Mouse (Mus musculus) activated CD4-positive, CD25-positive, alpha-beta regulatory T cell, adult 4 months (primary cell): ENCODE results near the gene Zfp383. TPM values are rescaled to one million over a fixed set of nuclear protein-coding genes. Genes with fewer than 3 reads are reported as not detected.
A peak's percentile ranks its signal among the peaks of the same experiment; 100 is the strongest.
"Not testable (repeated sequence)": the region's sequence is repeated elsewhere in the genome, so short reads cannot be mapped to it uniquely, and the experiment has no call there.

Experiments used
- ATAC-seq: one replicate; pipeline ENCODE4 v1.8.0; 2017
- polyA plus RNA-seq, 2 experiments: library from polyadenylated mRNA; unstranded; fragments of 100-300 nt; shearing (Covaris generic); gene quantifications; one replicate each; pipeline ENCODE4 v1.2.1; 2017

Zfp383 gene
- polyA plus RNA-seq, 2 experiments from 2014 or later: 0.64 to 1.2 TPM

DNA sequence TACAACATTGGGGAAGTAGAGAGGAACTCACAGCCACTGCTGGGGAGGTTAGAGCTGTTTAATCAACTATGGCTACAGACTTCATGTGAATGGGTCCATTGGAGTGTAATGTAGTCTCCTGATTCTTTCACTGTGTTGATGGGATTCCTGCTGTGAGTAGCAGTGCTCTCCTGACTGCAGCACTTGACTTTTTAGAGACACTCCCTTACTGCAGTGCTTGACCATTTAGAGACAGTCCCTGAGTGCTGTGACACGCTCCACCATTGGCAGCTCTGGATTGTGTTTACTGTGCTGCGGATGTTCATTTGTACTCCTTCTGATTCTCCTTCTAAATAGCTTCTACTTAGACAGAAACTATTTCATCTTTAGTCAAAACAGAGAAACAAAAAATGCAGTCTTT is 34.7 kb downstream of the Zfp383 start:
- no peak for ATAC-seq

DNA sequence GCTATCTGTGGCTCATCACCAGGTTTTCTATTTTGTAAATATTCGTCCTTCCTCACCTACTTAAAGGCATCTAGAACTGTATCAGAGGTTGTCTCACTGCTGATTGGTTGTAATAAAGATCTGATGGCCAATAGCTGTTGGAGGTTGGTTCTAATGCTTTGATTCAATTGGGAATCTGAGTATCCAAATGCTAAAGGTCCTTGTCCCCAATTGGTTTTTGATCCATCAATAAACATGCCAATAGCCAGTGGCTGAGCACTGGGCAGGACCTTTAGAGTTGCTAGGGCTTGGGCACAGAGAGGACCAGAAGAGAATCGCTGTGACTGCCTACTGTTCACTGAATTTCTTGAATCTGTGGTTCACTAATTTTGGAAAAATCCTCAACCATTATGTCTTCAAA is 35.7 kb downstream of the Zfp383 start:
- ATAC-seq: no peak

DNA sequence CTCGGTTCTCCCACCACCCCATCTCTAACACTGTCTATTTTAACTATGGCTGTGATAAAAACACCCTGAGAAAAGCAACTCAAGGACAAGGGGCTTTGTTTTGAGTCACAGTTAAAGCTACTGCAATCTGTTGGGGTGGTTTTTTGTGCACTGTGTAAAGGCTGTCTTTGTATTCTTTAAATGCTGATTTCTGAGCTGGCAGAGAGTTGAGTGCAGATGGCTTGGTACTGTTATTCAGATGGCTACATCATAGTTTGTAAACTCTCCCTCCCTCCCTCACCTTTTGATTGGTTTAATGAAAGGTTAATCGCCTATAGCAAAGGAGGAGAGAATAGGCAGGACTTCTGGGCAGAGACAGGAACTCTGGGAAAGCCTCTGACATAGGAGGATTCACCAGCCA is 36.2 kb downstream of the Zfp383 start:
- ATAC-seq: no peak

DNA sequence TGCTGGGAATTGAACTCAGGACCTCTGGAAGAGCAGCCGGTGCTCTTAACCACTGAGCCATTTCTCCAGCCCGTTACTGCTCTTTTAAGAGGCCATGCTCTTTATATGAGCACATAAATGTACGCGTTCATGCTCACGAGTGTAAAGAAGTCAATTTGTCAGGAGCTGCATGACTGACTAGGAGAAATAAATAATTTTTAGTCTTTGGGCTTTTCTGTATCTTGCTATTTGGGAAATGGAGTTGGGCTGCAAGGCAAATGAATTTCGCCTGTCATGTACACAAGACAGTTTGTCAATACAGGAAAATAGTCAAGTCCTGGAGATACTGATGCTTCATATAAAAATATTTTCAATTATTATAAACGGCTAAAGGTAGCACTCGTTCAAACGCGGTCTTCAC is 45.1 kb downstream of the Zfp383 start:
- no peak for ATAC-seq

DNA sequence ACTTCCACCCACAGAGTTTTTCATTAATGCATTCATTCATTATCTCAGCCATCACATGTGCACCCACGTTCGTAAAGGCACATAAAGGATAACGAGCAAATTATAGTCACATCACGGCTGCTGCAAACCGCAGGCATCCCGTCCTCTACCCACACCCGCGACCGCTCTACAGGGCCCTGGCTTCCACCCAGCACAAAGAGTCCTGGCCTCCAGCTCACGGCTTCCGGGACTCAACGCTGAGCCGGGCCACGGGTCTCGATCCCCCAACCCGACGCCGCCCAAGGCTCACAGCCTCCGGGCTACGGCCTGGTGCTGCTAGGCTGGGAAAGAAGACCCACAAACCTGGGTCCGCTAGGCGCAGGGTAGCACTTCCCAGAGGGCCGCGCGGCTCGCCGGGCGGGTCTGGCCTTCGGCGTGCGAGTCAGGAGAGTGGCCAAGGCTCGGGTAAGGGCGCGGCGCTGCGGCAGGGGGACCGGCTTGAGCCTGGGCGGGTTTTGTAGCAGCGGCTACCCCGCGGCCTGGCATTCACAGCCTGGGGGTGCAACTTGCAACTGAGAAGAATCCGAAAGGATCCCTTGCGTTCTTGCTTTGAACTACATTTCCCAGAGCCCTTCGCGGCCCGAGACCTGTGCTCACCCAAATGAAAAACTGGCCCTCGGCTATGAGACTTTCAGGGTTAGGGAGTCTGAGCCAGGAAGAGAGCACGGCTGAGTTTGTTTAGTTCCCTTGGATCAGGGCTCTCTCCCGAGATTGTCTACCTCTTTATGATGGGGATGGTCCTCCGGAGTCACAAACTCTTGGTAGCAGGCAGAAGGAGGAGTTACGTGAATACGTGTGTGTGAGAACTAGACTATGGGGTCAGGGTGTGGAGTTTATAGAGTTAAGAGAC is 45.7 kb downstream of the Zfp383 start, which contains the start of gene Zfp74:
Gene Zfp74 (minus strand): TSS at position 577 of the 889 bp plus-strand sequence.
- peak; percentile 94 for ATAC-seq

DNA sequence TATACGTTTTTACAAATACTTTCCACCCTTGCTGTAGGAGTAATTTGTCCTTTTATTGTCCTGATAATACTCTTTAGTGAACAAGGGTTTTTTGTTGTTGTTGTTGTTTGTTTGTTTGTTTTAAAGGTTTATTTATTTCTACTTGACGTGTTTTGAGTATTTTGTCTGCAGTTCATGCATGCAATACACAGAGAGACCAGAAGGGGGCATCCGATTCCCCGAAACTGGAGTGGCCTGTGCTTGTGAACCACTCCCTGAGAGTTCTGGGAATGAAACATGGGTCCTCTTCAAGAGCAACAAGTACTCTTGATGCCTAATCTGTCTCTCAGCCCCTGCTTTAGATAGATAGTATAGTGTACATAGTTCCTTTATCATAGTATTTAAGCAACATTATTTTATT is 46.7 kb downstream of the Zfp383 start:
- ATAC-seq: no peak

DNA sequence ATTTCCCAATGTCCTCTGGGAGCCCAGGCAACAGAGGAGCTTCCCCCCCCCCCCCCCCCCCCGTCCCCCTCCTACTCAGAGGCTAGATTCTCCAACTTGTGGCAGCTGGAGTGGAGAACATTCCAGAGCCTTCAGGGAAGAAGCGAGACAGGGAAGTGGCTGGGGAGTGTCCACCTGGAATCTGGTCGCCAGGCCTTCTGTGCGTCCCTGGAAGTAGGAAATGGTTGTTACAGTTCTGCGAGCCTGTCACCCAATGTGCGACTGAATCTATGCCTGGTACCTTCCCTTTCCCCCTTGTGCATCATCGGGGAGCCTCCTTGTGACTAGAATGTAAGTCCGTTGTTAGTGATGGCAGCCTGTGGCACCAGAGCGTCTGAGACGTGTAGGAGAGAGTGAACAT is 48.2 kb downstream of the Zfp383 start:
- ATAC-seq: no peak

DNA sequence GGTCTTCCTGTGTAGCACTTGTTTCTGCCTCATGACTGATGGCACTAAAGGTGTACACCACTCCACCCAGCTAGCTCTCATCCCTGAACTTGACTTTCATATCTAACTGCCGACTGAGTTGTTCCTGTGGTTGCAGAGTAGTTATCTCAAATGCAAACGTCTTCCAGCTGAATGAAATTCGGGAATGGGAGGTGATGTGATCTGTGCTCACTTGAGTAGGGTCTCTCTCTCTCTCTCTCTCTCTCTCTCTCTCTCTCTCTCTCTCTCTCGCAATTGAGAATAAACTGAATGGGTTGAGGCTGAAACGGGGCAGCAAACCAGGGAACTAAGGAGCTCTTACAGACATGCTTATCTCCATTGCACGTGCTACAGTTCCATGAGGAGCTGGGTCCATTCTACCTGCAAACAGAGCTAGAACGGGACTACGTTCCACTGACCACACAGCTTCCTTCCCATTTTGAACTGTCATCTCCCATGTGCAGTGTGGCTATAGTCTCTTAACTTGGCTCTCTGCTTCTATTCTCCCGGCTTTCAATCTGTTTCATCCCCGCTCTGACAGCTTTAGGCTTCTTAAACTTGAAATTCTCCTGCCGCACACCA is 50.2 kb downstream of the Zfp383 start:
- ATAC-seq: no peak

DNA sequence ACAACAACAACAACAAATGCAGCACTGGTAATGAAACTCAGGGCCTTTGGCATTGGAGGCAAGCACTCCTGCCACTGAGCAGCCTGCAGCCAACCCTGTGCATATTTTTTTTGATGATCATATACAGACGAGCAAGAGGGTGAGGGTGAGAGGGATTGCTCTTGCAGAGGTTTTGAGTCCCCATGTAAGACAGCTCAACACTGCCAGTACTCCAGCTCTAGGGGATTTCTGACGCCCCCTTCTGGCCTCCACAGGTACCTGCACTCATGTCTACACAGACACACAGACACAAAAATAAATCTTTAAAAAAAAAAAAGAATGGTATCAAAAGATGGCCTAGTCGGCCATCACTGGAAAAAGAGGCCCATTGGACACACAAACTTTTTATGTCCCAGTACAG is 51.0 kb downstream of the Zfp383 start:
- no peak for ATAC-seq

DNA sequence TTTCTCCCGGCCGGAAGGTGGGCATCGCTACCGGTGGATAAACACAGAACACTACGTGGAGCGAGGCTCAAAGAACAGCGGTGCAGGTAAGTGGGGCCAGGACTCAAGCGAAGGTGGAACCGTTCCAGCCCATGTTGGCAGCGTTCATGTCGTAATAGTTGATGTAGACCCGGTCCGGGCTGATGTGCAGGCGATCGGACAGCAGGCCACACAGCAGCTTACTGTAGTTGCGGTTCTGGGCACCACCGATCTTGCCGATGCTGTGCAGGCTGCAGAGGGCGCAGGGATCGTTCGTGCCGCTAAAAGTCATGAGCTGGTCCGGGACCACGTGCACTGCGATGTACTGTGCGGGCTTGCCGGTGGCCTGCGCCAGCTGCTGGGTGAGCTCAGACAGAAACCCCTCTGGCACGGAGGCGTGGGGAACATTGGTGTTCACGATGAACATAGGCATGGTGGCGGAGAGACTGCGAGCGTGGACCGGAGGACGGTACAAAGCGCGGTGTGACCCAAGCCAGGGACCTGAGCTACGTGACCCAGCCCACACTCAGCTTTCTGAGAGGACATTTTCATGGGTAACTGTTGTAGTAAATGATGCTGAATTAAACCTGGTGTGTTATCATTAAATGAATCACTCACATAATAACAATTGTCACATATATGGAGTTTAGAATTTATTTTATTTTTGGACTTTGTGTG is 57.2 kb downstream of the Zfp383 start:
- ATAC-seq: not testable (repeated sequence)

Other genes starting within 250 kb of the Zfp383 start
- not detected for gene Catsperg2, start 181.2 kb upstream of the Zfp383 start, polyA plus RNA-seq
- 10 to 100 TPM; 10.1 to 16.9 TPM for gene Zfp84, start 139.7 kb upstream of the Zfp383 start, polyA plus RNA-seq
- under 1 TPM; 0.15 to 0.45 TPM for gene Zfp30, start 124.2 kb upstream of the Zfp383 start, polyA plus RNA-seq
- 10 to 100 TPM; 12.7 to 17.4 TPM for gene Zfp790, start 92.1 kb upstream of the Zfp383 start, polyA plus RNA-seq
- 1 to 10 TPM; 5.3 to 7.4 TPM for gene Zfp940, start 54.6 kb upstream of the Zfp383 start, polyA plus RNA-seq
- gene Zfp420, start 48.2 kb upstream of the Zfp383 start, polyA plus RNA-seq: 1 to 10 TPM; 4.6 to 5.2 TPM
- 1 to 10 TPM; 6.5 to 6.6 TPM for gene Zfp27, start 1.7 kb upstream of the Zfp383 start, polyA plus RNA-seq
- 1 to 10 TPM; 4.0 to 4.5 TPM for gene Zfp74, start 45.9 kb downstream of the Zfp383 start, polyA plus RNA-seq
- 1 to 10 TPM; 1.0 to 1.5 TPM for gene Zfp568, start 75.7 kb downstream of the Zfp383 start, polyA plus RNA-seq
- gene Zfp14, start 143.2 kb downstream of the Zfp383 start, polyA plus RNA-seq: 1 to 10 TPM; 4.3 to 5.2 TPM
- 1 to 10 TPM; 4.9 to 5.5 TPM for gene Zfp82, start 164.7 kb downstream of the Zfp383 start, polyA plus RNA-seq
- 1 to 10 TPM; 1.9 to 3.2 TPM for gene Gm26920, start 182.2 kb downstream of the Zfp383 start, polyA plus RNA-seq
- 1 to 10 TPM; 8.4 to 9.9 TPM for gene Zfp566, start 182.3 kb downstream of the Zfp383 start, polyA plus RNA-seq
- 10 to 100 TPM; 56.6 to 88.9 TPM for gene Zfp260, start 186.6 kb downstream of the Zfp383 start, polyA plus RNA-seq
- gene Zfp382, start 213.7 kb downstream of the Zfp383 start, polyA plus RNA-seq: 10 to 100 TPM; 11.8 to 13.4 TPM